Mouse (Mus musculus): ENCODE measurements around the gene Ppm1e. TPM values are rescaled to one million over a fixed set of nuclear protein-coding genes. Genes with fewer than 3 reads are reported as not detected.

Gene Ppm1e
- polyA plus RNA-seq, 1 experiment from 2014 or later = 22.6 TPM

Other genes starting within 250 kb of the Ppm1e start
- gene Ska2, start 249.8 kb downstream of the Ppm1e start, polyA plus RNA-seq (2015; fragmentation: Nextera tagmentation; extraction: Ambion mirVana) = 56.8 and 57.6 TPM in 2 replicates
- 82.1 and 83.5 TPM in 2 replicates for gene Trim37, start 231.9 kb downstream of the Ppm1e start, polyA plus RNA-seq (2015; fragmentation: Nextera tagmentation; extraction: Ambion mirVana)
- gene Rad51c, start 45.9 kb upstream of the Ppm1e start, polyA plus RNA-seq (2015; fragmentation: Nextera tagmentation; extraction: Ambion mirVana) = 5.1 and 6.2 TPM in 2 replicates
- gene Tex14, start 46.0 kb upstream of the Ppm1e start, polyA plus RNA-seq (2015; fragmentation: Nextera tagmentation; extraction: Ambion mirVana) = 1.00 and 1.0 TPM in 2 replicates
- not detected in 2 replicates for gene Gm11492, start 207.6 kb upstream of the Ppm1e start, polyA plus RNA-seq (2015; fragmentation: Nextera tagmentation; extraction: Ambion mirVana)
- gene Sept4, start 209.9 kb upstream of the Ppm1e start, polyA plus RNA-seq (2015; fragmentation: Nextera tagmentation; extraction: Ambion mirVana) = 20.2 and 22.4 TPM in 2 replicates
- 60.4 and 60.7 TPM in 2 replicates for gene Mtmr4, start 233.1 kb upstream of the Ppm1e start, polyA plus RNA-seq (2015; fragmentation: Nextera tagmentation; extraction: Ambion mirVana)